Mouse (Mus musculus) brain, embryonic 14.5 days (tissue): ENCODE measurements around the gene A630095E13Rik. TPM values are rescaled to one million over a fixed set of nuclear protein-coding genes. Genes with fewer than 3 reads are reported as not detected.
A peak's percentile ranks its signal among the peaks of the same experiment; 100 is the strongest.
"Not testable (repeated sequence)": the region's sequence is repeated elsewhere in the genome, so short reads cannot be mapped to it uniquely, and the experiment has no call there.

Experiments used
- DNase-seq: peaks from one replicate; pipeline ENCODE4 v3.0.0-alpha.2; 2011; ENCODE audit warnings: low read depth
- CTCF ChIP-seq: fragments of 200-500 bp; IDR thresholded peaks from 2 replicates; pipeline ENCODE4 v1.5.1; 2012; ENCODE audit warnings: inconsistent platforms, mild to moderate bottlenecking, moderate library complexity, borderline replicate concordance; ENCODE audit not compliant: insufficient read depth, insufficient read length; ENCODE audit errors: extremely low read depth
- POLR2A ChIP-seq: fragments of 200-500 bp; IDR thresholded peaks from 2 replicates; pipeline ENCODE4 v1.6.1; 2012; ENCODE audit warnings: mild to moderate bottlenecking, inconsistent platforms, borderline replicate concordance; ENCODE audit not compliant: poor library complexity, insufficient read depth, insufficient read length, severe bottlenecking; ENCODE audit errors: extremely low read depth
- polyA plus RNA-seq: library from polyadenylated mRNA; depleted of rRNA; stranded (reverse); fragments of >200 nt; gene quantifications from 2 replicates; pipeline ENCODE4 v1.2.3, GENCODE M21; 2012; rRNA removed

The A630095E13Rik gene
- not detected in 2 replicates for polyA plus RNA-seq

DNA sequence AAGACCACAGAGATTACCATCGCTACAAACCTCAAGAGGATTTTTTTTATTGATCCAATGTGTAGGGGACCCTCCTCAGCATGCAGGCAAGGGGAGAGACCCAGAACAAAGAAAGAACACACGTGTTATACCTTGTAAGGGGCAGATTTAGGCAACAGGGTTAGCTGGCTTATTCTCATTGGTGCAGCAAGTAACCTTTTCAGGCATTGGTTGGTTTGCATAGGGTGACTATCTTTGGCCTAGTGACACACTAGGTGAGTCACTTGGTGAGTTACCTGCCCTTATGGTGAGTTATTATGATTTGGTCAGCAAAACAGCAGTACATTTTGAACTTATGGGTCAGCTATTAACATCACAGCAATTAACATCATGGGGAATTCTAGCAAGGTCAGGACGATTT, at the start of gene A630095E13Rik:
TSS of gene A630095E13Rik (minus strand) at position 101 of the 400 bp plus-strand sequence.
- DNase-seq = not testable (repeated sequence)

DNA sequence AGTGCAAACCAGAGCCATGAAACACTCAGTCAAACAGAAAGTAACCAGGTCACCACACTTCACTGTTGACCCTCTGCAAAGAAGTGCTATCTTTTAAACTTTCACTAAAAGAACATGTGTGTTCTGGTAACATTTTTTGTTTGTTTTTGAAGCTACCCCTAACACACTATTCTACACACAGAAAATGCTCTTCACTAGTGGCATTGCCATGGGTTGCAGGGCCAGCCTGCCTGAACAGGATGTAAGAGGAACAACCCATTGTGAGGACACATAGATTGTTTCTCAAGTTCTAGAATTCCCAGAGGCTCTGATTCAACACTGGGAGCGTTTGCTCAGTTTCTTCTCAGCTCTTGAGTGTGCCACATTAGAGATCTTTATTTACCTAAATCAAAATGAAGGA, 49.7 kb upstream of the A630095E13Rik start, which contains the start of gene Acrv1:
TSS of gene Acrv1 (plus strand) at position 301 of the 400 bp plus-strand sequence.
- DNase-seq = no peak
- TF ChIP-seq CTCF (no peak), POLR2A (no peak)

DNA sequence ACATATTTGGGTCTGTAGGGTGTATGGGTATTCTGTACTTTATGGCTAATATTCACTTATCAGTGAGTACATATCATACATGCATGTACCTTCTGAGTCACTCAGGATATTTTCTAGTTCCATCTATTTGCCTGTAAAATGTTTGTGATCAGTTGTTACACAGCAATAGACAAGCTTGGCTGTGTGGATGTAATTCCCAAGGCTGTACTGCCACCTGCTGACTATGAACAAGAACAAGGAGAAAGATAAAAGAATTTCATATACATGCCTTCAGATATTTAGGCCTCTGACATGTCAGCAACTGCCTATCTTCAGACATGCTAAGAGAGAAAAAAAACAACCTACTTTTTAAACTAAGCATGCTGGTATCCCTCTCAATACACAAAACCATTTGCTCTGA, 44.2 kb upstream of the A630095E13Rik start:
- TF ChIP-seq CTCF = peak; percentile 9; the same call in 1 of the 2 replicates
- no peak for TF ChIP-seq POLR2A
- peak; percentile 50 for DNase-seq

DNA sequence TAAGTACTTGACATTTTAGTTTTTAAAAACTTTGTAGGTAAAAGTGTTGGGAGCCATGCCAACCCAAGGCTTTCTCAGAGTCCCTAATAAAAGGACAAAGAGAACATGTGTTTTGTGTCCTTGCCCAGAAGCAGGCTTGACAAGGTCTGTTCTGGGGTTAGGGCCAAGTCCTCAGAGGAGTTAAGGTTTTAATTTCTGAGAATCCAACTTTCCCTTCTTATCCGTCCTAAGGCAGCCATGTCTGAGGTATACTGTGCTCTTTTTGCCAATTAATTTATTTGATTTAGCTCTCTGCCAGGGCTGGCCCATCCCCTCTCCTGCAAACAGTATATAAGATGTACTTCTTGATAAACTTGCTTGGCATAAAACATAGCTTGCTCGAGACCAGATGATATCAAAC, 38.2 kb upstream of the A630095E13Rik start:
- TF ChIP-seq CTCF = no peak
- TF ChIP-seq POLR2A = no peak
- peak; percentile 54 for DNase-seq

Other genes with a start within 250 kb of the A630095E13Rik start
- gene Gm7257, start 211.5 kb downstream of the A630095E13Rik start, polyA plus RNA-seq = not detected in 2 replicates
- gene Gm9513, start 167.7 kb downstream of the A630095E13Rik start, polyA plus RNA-seq = not detected in 2 replicates
- gene Gm5615, start 101.4 kb downstream of the A630095E13Rik start, polyA plus RNA-seq = not detected in 2 replicates
- gene Gm17689, start 60.7 kb downstream of the A630095E13Rik start, polyA plus RNA-seq = not detected in 2 replicates
- not detected in 2 replicates for gene Acrv1, start 49.8 kb upstream of the A630095E13Rik start, polyA plus RNA-seq
- gene Chek1, start 83.7 kb upstream of the A630095E13Rik start, polyA plus RNA-seq = 6.5 and 9.1 TPM in 2 replicates
- 86.6 and 96.4 TPM in 2 replicates for gene Stt3a, start 124.3 kb upstream of the A630095E13Rik start, polyA plus RNA-seq
- 117 and 122 TPM in 2 replicates for gene Ei24, start 154.0 kb upstream of the A630095E13Rik start, polyA plus RNA-seq
- gene Fez1, start 178.5 kb upstream of the A630095E13Rik start, polyA plus RNA-seq = 326 and 357 TPM in 2 replicates